Mouse (Mus musculus) bone marrow, adult 2 months (tissue): ENCODE measurements around the gene BC003965.

Experiments
- CTCF ChIP-seq: fragments of 200-500 bp; IDR thresholded peaks from 2 replicates; pipeline ENCODE4 v1.5.1; 2011; ENCODE audit warnings: low read length, control low read depth; ENCODE audit not compliant: control insufficient read depth, insufficient read depth
- POLR2A ChIP-seq: fragments of 200-500 bp; IDR thresholded peaks from 2 replicates; pipeline ENCODE4 v1.6.1; 2011; ENCODE audit warnings: low read depth, mild to moderate bottlenecking, control low read depth, low read length, borderline replicate concordance; ENCODE audit not compliant: control insufficient read depth

GRCm38 (mm10) chr17:25224586-25225222 lies 40.4 kb downstream of the BC003965 start:
- no peak for TF ChIP-seq CTCF
- TF ChIP-seq POLR2A = no peak
